21 mouse cellular contexts compared by ENCODE assay signal in genomic region chr6:100333745-100334144, GRCm38 (mm10). TPM values are rescaled to one million over a fixed set of nuclear protein-coding genes. Genes with fewer than 3 reads are reported as not detected.
DNase-seq lines count a peak whose midpoint lies in the region; ATAC-seq and TF ChIP-seq lines count a peak whose summit lies in the region.
"Had no signal": no experiment of that assay in that cellular context is flagged by ENCODE, and none has a peak within 500 bp of the region (broad histone marks: within the 10 kb centered on the region; RNA-seq: fewer than 3 reads in every experiment).

No protein-coding gene starts in this region.

- WGBS in intestine, postnatal 0 days = 81% methylated on average over 7 of the region's 7 CpGs
- whole genome bisulfite sequencing in intestine, embryonic 16.5 days = 81% methylated on average over 7 of the region's 7 CpGs
- WGBS in midbrain, embryonic 11.5 days = 82% methylated on average over 7 of the region's 7 CpGs
- WGBS in midbrain, embryonic 15.5 days = 87% methylated on average over 7 of the region's 7 CpGs

- TF ChIP-seq CTCF in intestine, postnatal 0 days (IDR thresholded peaks at IDR 0.05; ENCODE audit: low read depth) = 0 out of 2 replicates have a peak, but pooled peaks have one; percentile 9
- TF ChIP-seq CTCF in MEL (IDR thresholded peaks at IDR 0.05 in 2 of 3, conservative IDR thresholded peaks at IDR 0.05 in 1 of 3; ENCODE audit: control insufficient read depth in 1 of 3, insufficient read depth in 1 of 3, low read depth in 2 of 3, low read length in 3 of 3, poor library complexity in 1 of 3, severe bottlenecking in 1 of 3) = no peak

- H3K27ac ChIP-seq in intestine, postnatal 0 days (ENCODE audit: low read depth, low read length) = no peak overlapping the region
- no peak overlapping the region for H3K27ac ChIP-seq in intestine, embryonic 16.5 days (ENCODE audit: low read length)
- no peak overlapping the region for H3K27ac ChIP-seq in midbrain, embryonic 11.5 days (ENCODE audit: low read depth, low read length)
- H3K27ac ChIP-seq in midbrain, embryonic 15.5 days = no peak overlapping the region
- H3K27ac ChIP-seq in MEL (ENCODE audit: control insufficient read depth, low read depth, low read length) = no peak overlapping the region
- H3K27ac ChIP-seq: embryonic facial prominence, embryonic 10.5 days; forebrain, embryonic 13.5 days; heart, embryonic 13.5 days; hindbrain, embryonic 12.5 days had no signal

- H3K4me2 ChIP-seq in intestine, postnatal 0 days (replicated peaks; ENCODE audit: low read depth) = no peak overlapping the region
- H3K4me2 ChIP-seq in intestine, embryonic 16.5 days (ENCODE audit: low read depth, low read length) = no peak overlapping the region
- H3K4me2 ChIP-seq in midbrain, embryonic 11.5 days = no peak overlapping the region
- no peak overlapping the region for H3K4me2 ChIP-seq in midbrain, embryonic 15.5 days
- H3K4me2 ChIP-seq: forebrain, embryonic 13.5 days; heart, embryonic 13.5 days; hindbrain, embryonic 12.5 days had no signal

- no peaks in the 10 kb centered on the region for H3K4me1 ChIP-seq in intestine, postnatal 0 days (replicated peaks; ENCODE audit: control insufficient read depth, insufficient read depth, low read length)
- 0 out of 2 replicates have a peak, but pooled peaks cover 5% of the 10 kb centered on the region for H3K4me1 ChIP-seq in intestine, embryonic 16.5 days (ENCODE audit: control insufficient read depth, insufficient read depth, low read length)
- peaks cover 24% of the 10 kb centered on the region for H3K4me1 ChIP-seq in midbrain, embryonic 11.5 days (ENCODE audit: control insufficient read depth, insufficient read depth, low read length)
- H3K4me1 ChIP-seq in midbrain, embryonic 15.5 days = peaks cover 20% of the 10 kb centered on the region
- no peaks in the 10 kb centered on the region; a peak in 1 of 4 replicates for H3K4me1 ChIP-seq in MEL (ENCODE audit: control insufficient read depth in 1 of 2, insufficient read depth in 2 of 2, low read length in 2 of 2)

- no peak overlapping the region for H3K4me3 ChIP-seq in intestine, postnatal 0 days (ENCODE audit: low read depth, low read length)
- H3K4me3 ChIP-seq in intestine, embryonic 16.5 days (ENCODE audit: low read length) = no peak overlapping the region
- no peak overlapping the region for H3K4me3 ChIP-seq in midbrain, embryonic 11.5 days (ENCODE audit: low read depth, low read length)
- H3K4me3 ChIP-seq in midbrain, embryonic 15.5 days = no peak overlapping the region
- no peak overlapping the region for H3K4me3 ChIP-seq in MEL (ENCODE audit: control insufficient read depth in 1 of 2, insufficient read depth in 1 of 2, low read depth in 2 of 2, low read length in 2 of 2)
- H3K4me3 ChIP-seq: embryonic facial prominence, embryonic 10.5 days; forebrain, embryonic 13.5 days; heart, embryonic 13.5 days; hindbrain, embryonic 12.5 days had no signal

- no peaks in the 10 kb centered on the region for H3K9me3 ChIP-seq in intestine, postnatal 0 days (ENCODE audit: control insufficient read depth)
- H3K9me3 ChIP-seq in intestine, embryonic 16.5 days (ENCODE audit: control insufficient read depth, low read length) = no peaks in the 10 kb centered on the region
- no peaks in the 10 kb centered on the region for H3K9me3 ChIP-seq in midbrain, embryonic 11.5 days (ENCODE audit: control insufficient read depth, low read length)
- no peaks in the 10 kb centered on the region for H3K9me3 ChIP-seq in midbrain, embryonic 15.5 days
- H3K9me3 ChIP-seq in MEL (replicated peaks; ENCODE audit: insufficient read depth, low read length) = no peaks in the 10 kb centered on the region
- H3K9me3 ChIP-seq: embryonic facial prominence, embryonic 10.5 days; forebrain, embryonic 13.5 days; heart, embryonic 13.5 days; hindbrain, embryonic 12.5 days had no signal

- TF ChIP-seq POLR2A in MEL (IDR thresholded peaks at IDR 0.05; ENCODE audit: control insufficient read depth in 1 of 2, insufficient read depth in 1 of 2, low read depth in 1 of 2, low read length in 2 of 2, poor library complexity in 1 of 2) = no peak

- no peak for TF ChIP-seq RAD21 in MEL (IDR thresholded peaks at IDR 0.05; ENCODE audit: low read depth, low read length)

- TF ChIP-seq EP300 in MEL (IDR thresholded peaks at IDR 0.05; ENCODE audit: low read depth in 1 of 2, low read length in 2 of 2) = no peak

- no peak overlapping the region for H3K9ac ChIP-seq in intestine, postnatal 0 days (ENCODE audit: low read depth, low read length)
- H3K9ac ChIP-seq in intestine, embryonic 16.5 days (ENCODE audit: low read depth, low read length) = no peak overlapping the region
- H3K9ac ChIP-seq in midbrain, embryonic 11.5 days (ENCODE audit: low read length) = no peak overlapping the region
- H3K9ac ChIP-seq in midbrain, embryonic 15.5 days = no peak overlapping the region
- H3K9ac ChIP-seq in MEL (ENCODE audit: control insufficient read depth, low read depth, low read length, poor library complexity, severe bottlenecking) = no peak overlapping the region
- H3K9ac ChIP-seq: forebrain, embryonic 13.5 days; forebrain, postnatal 0 days; heart, embryonic 13.5 days; hindbrain, embryonic 12.5 days had no signal

- H3K27me3 ChIP-seq in intestine, postnatal 0 days (replicated peaks; ENCODE audit: control insufficient read depth, insufficient read depth, low read length) = no peaks in the 10 kb centered on the region
- H3K27me3 ChIP-seq in intestine, embryonic 16.5 days (replicated peaks; ENCODE audit: control insufficient read depth, insufficient read depth, low read length) = peaks cover 3% of the 10 kb centered on the region; the same call in 1 of the 2 replicates
- peaks cover 29% of the 10 kb centered on the region for H3K27me3 ChIP-seq in midbrain, embryonic 11.5 days (ENCODE audit: control insufficient read depth, insufficient read depth, low read length)
- peaks cover 17% of the 10 kb centered on the region for H3K27me3 ChIP-seq in midbrain, embryonic 15.5 days (replicated peaks)
- H3K27me3 ChIP-seq in MEL (ENCODE audit: control insufficient read depth in 1 of 2, insufficient read depth in 2 of 2, low read length in 2 of 2) = no peaks in the 10 kb centered on the region

- no peak for ATAC-seq in intestine, postnatal 0 days
- no peak for ATAC-seq in intestine, embryonic 16.5 days
- no peak for ATAC-seq in midbrain, embryonic 11.5 days (ENCODE audit: low FRiP score)
- ATAC-seq in midbrain, embryonic 15.5 days (replicated peaks) = no peak
- no peak for ATAC-seq in inflammation-experienced regulatory T-cells, adult 6 months
- ATAC-seq: forebrain, embryonic 13.5 days; forebrain, postnatal 0 days; hindbrain, embryonic 16.5 days had no signal

- intact Hi-C loops in gastrocnemius, postnatal 36 days (cut with DNase I) = no loop called here

- no peaks in the 10 kb centered on the region for H3K36me3 ChIP-seq in intestine, postnatal 0 days (ENCODE audit: control insufficient read depth, insufficient read depth)
- no peaks in the 10 kb centered on the region for H3K36me3 ChIP-seq in intestine, embryonic 16.5 days (ENCODE audit: control insufficient read depth, insufficient read depth, low read length)
- no peaks in the 10 kb centered on the region for H3K36me3 ChIP-seq in midbrain, embryonic 11.5 days (ENCODE audit: control insufficient read depth, insufficient read depth, low read length)
- H3K36me3 ChIP-seq in midbrain, embryonic 15.5 days (replicated peaks) = no peaks in the 10 kb centered on the region
- H3K36me3 ChIP-seq in MEL (ENCODE audit: control insufficient read depth in 1 of 2, insufficient read depth in 2 of 2, low read length in 2 of 2) = no peaks in the 10 kb centered on the region; a peak in 1 of 4 replicates
- H3K36me3 ChIP-seq: embryonic facial prominence, embryonic 10.5 days; heart, embryonic 13.5 days; hindbrain, embryonic 12.5 days had no signal

- peak; percentile 60 for DNase-seq in midbrain, embryonic 11.5 days (ENCODE audit: low spot score, missing footprints)
- DNase-seq in MEL (ENCODE audit: low read depth, low spot score) = peak; percentile 2
- no peak for DNase-seq in natural killer cell, adult 2 months (ENCODE audit: low spot score in 2 of 2)
- no peak for DNase-seq in gastrocnemius, postnatal 36 days
- DNase-seq: adrenal gland, adult 2 months; adrenal gland, postnatal 25 days; cerebellum, adult 18-20 months; cerebellum, adult 9-11 months; forebrain, postnatal 0 days; gastrocnemius, postnatal 25 days; heart, adult 11 months; heart, postnatal 4 days had no signal

- no peaks in the 10 kb centered on the region for H3K79me2 ChIP-seq in MEL (ENCODE audit: control insufficient read depth, insufficient read depth, low read length, poor library complexity)

TF ChIP-seq in MEL, 35 proteins besides CTCF, POLR2A, EP300 and RAD21:
- TF ChIP-seq MAZ (IDR thresholded peaks at IDR 0.05; ENCODE audit: low read depth, low read length) = no peak
- no peak for TF ChIP-seq ZC3H11A (IDR thresholded peaks at IDR 0.05; ENCODE audit: low read depth, low read length)

RNA-seq across cellular contexts. Expression of gene Rybp, which starts 46.5 kb away (rescaled TPM):
- 13.5 and 14.7 TPM in 2 replicates for polyA plus RNA-seq in intestine, postnatal 0 days (2015; fragmentation: Nextera tagmentation; extraction: Ambion mirVana)
- polyA plus RNA-seq in intestine, embryonic 16.5 days (2015; fragmentation: Nextera tagmentation; extraction: Ambion mirVana) = 6.0 and 10.1 TPM in 2 replicates
- 10.0 and 10.3 TPM in 2 replicates for polyA plus RNA-seq in midbrain, embryonic 11.5 days (2014; fragmentation: Nextera tagmentation; extraction: Ambion mirVana)
- polyA plus RNA-seq in midbrain, embryonic 15.5 days (2015; fragmentation: Nextera tagmentation; extraction: Ambion mirVana) = 23.4 and 27.3 TPM in 2 replicates
- total RNA-seq in MEL (2012; rRNA removed) = 0.08 and 0.16 TPM in 2 replicates
- 1 to 10 TPM in 1 of 2 experiments, not detected in 1; 3.8 TPM for polyA plus RNA-seq in MEL (2012; ENCODE audit: insufficient read depth in 1 of 2, insufficient read length in 2 of 2, low read depth in 1 of 2, low replicate concordance in 2 of 2, missing spikeins in 1 of 2)
- polyA plus RNA-seq in inflammation-experienced regulatory T-cells, adult 6 months (2017; shearing (Covaris generic)) = 10 to 100 TPM in 1 of 3 experiments, 1 to 10 TPM in 2; 7.2 to 10.7 (median 9.7) TPM
- total RNA-seq in gastrocnemius, postnatal 36 days (2021) = 1 to 10 TPM; 4.3 to 5.0 TPM

Comparison
In these comparisons a context has a peak if more than half of its experiments do, and no peak if none do; other contexts are left out.
1. DNase-seq: peak in midbrain, embryonic 11.5 days (single experiment) and MEL (single experiment); none in natural killer cell, adult 2 months (0 of 2) and gastrocnemius, postnatal 36 days (0 of 2).